Mouse (Mus musculus) liver, embryonic 13.5 days (tissue): ENCODE data around the gene Magi2. TPM values are rescaled to one million over a fixed set of nuclear protein-coding genes. Genes with fewer than 3 reads are reported as not detected.
"Not testable (repeated sequence)": the region's sequence is repeated elsewhere in the genome, so short reads cannot be mapped to it uniquely, and the experiment has no call there.

ENCODE experiments used
- ATAC-seq: fragments of 200-750 bp; cut with Nextera tagmentation; 2 replicates; pipeline ENCODE4 v1.8.0; 2017; ENCODE audit warnings: low read depth, mild to moderate bottlenecking, moderate number of reproducible peaks, moderate library complexity
- DNase-seq: peaks from one replicate; pipeline ENCODE4 v3.0.0; 2022
- H3K27ac ChIP-seq: fragments of 300-500 bp; sonication (generic); 2 replicates; pipeline ENCODE4 v1.5.1; 2015; ENCODE audit warnings: moderate library complexity, mild to moderate bottlenecking, inconsistent platforms
- H3K27me3 ChIP-seq: fragments of 300-500 bp; sonication (generic); 2 replicates; pipeline ENCODE4 v1.6.1; 2015; ENCODE audit warnings: mild to moderate bottlenecking, inconsistent platforms
- H3K36me3 ChIP-seq: fragments of 300-500 bp; sonication (generic); 2 replicates; pipeline ENCODE4 v1.6.1; 2015; ENCODE audit warnings: mild to moderate bottlenecking, inconsistent platforms
- H3K4me1 ChIP-seq: fragments of 300-500 bp; sonication (generic); replicated peaks from 2 replicates; pipeline ENCODE4 v1.6.1; 2015; ENCODE audit warnings: inconsistent platforms
- H3K4me2 ChIP-seq: fragments of 300-500 bp; sonication (generic); 2 replicates; pipeline ENCODE4 v1.6.1; 2015; ENCODE audit warnings: inconsistent platforms, mild to moderate bottlenecking, moderate library complexity
- H3K4me3 ChIP-seq: fragments of 300-500 bp; sonication (generic); replicated peaks from 2 replicates; pipeline ENCODE4 v1.5.1; 2015; ENCODE audit warnings: mild to moderate bottlenecking, inconsistent platforms
- H3K9ac ChIP-seq: fragments of 300-500 bp; sonication (generic); 2 replicates; pipeline ENCODE4 v1.6.1; 2015; ENCODE audit warnings: mild to moderate bottlenecking, inconsistent platforms
- H3K9me3 ChIP-seq: fragments of 300-500 bp; sonication (generic); replicated peaks from 2 replicates; pipeline ENCODE4 v1.6.1; 2016; ENCODE audit warnings: inconsistent platforms
- WGBS: fragments of 180-500 bp; shearing (Covaris S2); methylation state at CpG from one replicate; pipeline ENCODE4 v1.1.7; 2015; ENCODE audit not compliant: insufficient replicate concordance; 5-methylcytosine and 5-hydroxymethylcytosine counted together
- polyA plus RNA-seq: library from polyadenylated mRNA; unstranded; fragments of >200 nt; fragmentation: Nextera tagmentation; extraction: Ambion mirVana; gene quantifications from 2 replicates; pipeline ENCODE4 v1.2.1, GENCODE M21; 2015

Gene Magi2
- polyA plus RNA-seq, 1 experiment from 2014 or later: 0.28 TPM

DNA sequence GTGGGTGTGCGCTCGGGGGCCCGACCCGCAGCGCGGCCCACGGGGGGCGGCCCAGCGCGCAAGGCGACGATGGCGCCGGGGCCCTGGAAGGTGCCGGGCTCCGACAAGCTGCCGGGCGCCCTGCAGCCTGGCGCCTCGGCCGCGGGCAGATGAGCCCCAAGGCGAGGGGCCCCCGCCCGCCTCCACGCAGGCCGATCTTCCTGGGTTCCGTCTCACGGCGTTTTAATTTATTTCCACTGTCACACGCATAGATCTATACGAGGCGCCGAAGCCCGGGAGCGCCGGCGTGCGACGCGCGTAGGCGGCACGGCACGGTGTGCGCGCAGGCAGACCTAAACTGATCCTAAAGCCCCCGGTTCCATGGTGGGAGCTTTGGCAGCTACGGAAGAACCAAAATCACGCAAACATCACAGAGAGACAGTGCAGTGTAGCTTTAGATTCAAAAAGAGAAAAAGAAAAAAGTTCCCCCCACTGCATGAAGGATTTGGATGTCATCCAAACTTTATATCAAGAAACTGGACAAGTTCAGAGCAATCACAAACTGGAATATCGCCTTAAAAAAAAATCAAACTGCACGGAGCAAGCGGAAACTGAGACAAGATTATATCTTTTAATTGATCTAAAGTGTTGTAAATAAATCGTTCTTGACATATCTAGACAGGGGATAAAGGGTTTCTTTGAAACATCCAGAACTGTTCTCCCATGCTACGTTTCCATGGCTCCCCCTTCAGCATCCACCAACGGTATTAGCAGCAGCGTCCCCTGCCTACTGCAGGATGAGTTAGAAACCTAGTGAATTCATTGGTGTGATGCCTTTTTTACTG, 1475.9 kb downstream of the Magi2 start:
- under 1% methylated on average over 56 of the region's 57 CpGs for WGBS
- peak; percentile 16; the same call in 1 of the 2 replicates for ATAC-seq
- Histone ChIP-seq H3K4me3 (peak overlapping the region; percentile 60), H3K4me1 (0 out of 2 replicates have a peak, but pooled peaks cover 4% of the 10 kb centered on the region), H3K36me3 (no peaks in the 10 kb centered on the region), H3K27ac (peak overlapping the region; percentile 58; the same call in 1 of the 2 replicates), H3K9me3 (no peaks in the 10 kb centered on the region), H3K4me2 (peak overlapping the region; percentile 67), H3K27me3 (peaks cover 32% of the 10 kb centered on the region), H3K9ac (peak overlapping the region; percentile 61)
- DNase-seq: no peak

DNA sequence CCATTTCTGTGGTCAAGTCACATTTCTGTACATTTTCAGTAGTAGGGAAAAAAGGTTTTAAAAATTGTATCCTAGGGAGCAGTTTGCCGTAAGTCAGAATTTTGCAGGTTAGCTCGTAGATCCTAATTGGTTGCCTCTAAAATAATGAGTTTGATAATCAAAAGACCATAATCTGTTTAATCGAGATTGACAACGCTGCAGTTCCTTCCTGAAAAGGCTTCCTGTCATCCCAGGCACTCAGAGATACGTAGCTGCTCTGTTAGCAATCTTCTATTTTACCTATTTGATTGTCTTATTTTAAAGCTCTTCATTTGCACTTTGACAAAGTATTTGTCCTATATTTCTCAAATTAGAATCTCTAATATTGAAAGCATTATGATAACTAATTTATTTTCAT, 1476.5 kb downstream of the Magi2 start:
- Histone ChIP-seq H3K27me3 (peaks cover 32% of the 10 kb centered on the region), H3K9me3 (no peaks in the 10 kb centered on the region), H3K36me3 (no peaks in the 10 kb centered on the region), H3K4me1 (0 out of 2 replicates have a peak, but pooled peaks cover 4% of the 10 kb centered on the region), H3K27ac (no peak overlapping the region), H3K4me2 (no peak overlapping the region), H3K9ac (no peak overlapping the region), H3K4me3 (no peak overlapping the region)
- no peak for DNase-seq
- ATAC-seq: no peak
- WGBS: 40% methylated on average over 5 of the region's 5 CpGs

DNA sequence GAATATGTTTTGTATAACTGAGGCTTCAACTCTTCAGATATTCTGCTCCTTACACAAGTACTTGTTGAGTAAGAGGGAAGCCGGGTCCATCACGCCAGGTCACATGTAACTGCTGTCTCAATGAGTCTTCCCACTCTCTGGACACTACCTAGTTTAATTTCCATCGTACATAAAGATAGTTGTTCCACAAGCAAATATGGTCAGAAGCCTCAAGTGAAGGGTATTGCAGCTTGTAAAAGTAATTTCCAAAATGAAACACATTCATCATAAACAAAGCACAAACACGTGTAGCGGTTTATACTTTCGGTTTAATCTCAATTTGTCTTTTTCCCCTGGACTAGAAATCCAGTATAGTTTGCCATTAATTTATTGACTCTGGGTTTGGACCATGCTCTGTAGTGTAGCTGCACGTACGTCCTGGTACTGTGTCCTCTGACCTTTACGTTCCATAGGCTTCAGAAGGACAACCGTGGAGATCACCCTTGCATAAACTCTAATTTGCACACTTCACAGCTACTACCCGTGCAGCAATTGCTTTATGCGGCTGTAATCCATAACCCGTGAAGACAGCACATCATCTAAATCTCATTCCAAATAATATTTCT, 1477.2 kb downstream of the Magi2 start:
- Histone ChIP-seq H3K36me3 (no peaks in the 10 kb centered on the region), H3K9me3 (no peaks in the 10 kb centered on the region), H3K27me3 (peaks cover 32% of the 10 kb centered on the region), H3K4me2 (no peak overlapping the region), H3K4me3 (no peak overlapping the region), H3K4me1 (0 out of 2 replicates have a peak, but pooled peaks cover 4% of the 10 kb centered on the region), H3K27ac (no peak overlapping the region), H3K9ac (no peak overlapping the region)
- no peak for ATAC-seq
- 72% methylated on average over 13 of the region's 13 CpGs for WGBS
- no peak for DNase-seq

DNA sequence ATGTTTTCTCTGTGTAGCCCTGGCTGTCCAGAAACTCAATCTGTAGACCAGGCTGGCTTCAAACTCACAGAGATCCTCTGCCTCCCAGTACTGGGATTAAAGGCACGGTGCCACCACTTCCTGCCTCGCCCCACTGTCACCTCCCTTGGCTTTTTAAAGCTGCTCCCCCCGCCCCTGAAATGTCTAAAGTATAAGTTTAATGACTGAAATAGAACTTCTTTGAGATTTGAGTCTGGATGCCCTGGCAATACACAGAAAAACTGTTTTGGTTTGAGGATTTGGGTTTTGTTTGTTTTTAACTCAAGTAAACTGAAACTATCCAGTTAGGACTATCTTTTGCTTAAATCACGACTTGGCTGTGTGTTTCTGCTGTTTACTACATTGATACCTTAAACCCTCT, 1478.0 kb downstream of the Magi2 start:
- Histone ChIP-seq H3K27ac (no peak overlapping the region), H3K27me3 (peaks cover 32% of the 10 kb centered on the region), H3K4me2 (no peak overlapping the region), H3K9ac (no peak overlapping the region), H3K9me3 (no peaks in the 10 kb centered on the region), H3K4me3 (no peak overlapping the region), H3K36me3 (no peaks in the 10 kb centered on the region), H3K4me1 (0 out of 2 replicates have a peak, but pooled peaks cover 4% of the 10 kb centered on the region)
- no peak for ATAC-seq
- no peak for DNase-seq
- WGBS: 20% methylated on average over 4 of the region's 4 CpGs

DNA sequence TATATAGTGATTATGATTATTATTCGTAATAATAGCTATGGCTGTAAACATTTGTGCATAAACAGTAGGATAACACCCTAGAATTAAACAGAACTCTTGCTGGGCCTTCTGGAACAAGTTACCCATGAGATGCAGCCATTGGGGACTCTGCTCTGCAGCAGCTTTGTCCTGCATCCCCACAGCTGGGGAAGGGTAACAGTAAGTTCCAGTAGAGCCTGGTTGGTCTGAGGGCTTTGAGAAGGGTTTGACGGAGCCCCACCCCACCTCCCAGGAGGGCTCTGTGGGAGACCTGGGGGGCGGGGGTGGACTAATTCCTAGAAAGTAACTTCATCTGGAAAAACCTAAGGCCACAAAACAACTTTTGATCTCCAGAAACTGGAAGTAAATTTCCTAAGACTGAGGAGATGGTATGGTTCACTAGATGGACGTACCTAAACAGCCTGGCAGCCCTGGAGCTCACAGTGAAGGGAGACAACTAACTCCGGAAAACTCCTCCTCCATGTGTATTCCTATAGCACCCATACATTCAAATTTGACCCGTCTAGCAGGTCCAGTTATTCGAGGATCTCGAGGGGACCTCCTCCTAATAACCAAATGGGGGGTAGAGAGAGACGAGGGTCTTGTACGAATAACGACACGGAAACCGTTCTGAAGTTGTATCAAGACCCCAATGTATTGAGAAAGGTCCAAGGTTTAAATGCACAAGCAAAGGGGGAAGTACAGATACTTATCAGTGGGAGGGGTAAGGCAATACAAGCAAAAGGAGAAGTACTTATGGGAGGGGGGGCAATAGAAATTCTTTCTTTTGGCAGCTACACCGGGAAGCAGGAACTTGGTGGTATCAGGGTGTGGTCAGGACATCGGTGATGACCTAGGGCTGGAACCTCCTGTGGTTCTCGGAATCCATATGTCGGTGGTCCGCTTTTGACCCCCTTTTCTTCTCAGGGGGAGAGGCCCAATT, 1479.8 kb downstream of the Magi2 start:
- H3K27ac ChIP-seq, H3K4me1 ChIP-seq, H3K4me3 ChIP-seq, H3K9ac ChIP-seq, H3K9me3 ChIP-seq, ATAC-seq, H3K36me3 ChIP-seq, H3K4me2 ChIP-seq, DNase-seq: not testable (repeated sequence)
- 76% methylated on average over 11 of the region's 18 CpGs for WGBS
- H3K27me3 ChIP-seq: peaks cover 27% of the 10 kb centered on the region

DNA sequence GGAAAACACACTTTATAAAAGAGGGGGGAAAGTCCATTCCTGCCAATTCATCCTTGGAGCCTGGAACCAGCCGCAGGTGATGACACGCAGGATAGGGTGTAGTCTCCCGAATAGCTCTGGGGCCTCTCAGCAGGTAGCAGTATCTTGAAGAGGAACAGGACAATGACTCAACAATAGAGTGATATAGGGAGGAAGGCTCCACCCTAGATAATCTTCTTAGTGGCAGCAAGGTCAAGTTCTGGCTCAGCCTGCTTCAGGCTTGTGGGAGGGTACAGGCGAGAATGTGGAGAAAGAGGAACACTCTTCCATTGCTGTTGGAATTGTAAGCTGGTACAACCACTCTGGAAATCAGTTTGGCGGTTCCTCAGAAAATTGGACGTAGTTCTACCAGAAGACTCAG, 1484.0 kb downstream of the Magi2 start:
- H3K27ac ChIP-seq, ATAC-seq, H3K36me3 ChIP-seq, H3K4me3 ChIP-seq, H3K27me3 ChIP-seq, H3K4me2 ChIP-seq, H3K4me1 ChIP-seq, H3K9ac ChIP-seq, DNase-seq, H3K9me3 ChIP-seq: not testable (repeated sequence)
- WGBS: 60% methylated on average over 6 of the region's 6 CpGs

DNA sequence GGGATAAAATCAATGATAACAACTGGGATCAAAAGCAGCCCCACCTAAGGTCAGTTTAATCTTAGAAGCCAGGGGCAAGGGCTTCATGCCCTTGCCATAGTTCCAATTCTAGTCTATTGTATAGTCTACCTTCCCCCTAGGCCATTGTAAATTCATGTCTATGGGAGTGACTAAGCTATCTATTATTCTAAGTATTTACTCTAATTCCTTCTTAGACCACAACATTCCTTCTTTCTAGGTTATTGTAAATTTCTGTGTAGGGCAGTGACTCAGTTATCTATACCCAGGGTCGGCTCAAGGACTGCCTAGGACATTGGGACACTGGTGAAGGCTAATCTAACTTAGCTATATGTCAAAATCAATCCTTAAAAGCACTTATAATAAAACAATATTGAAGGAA, 1487.8 kb downstream of the Magi2 start:
- H3K9ac ChIP-seq, H3K4me3 ChIP-seq, ATAC-seq, DNase-seq, H3K9me3 ChIP-seq, H3K36me3 ChIP-seq, H3K4me1 ChIP-seq, H3K4me2 ChIP-seq, H3K27ac ChIP-seq, H3K27me3 ChIP-seq: not testable (repeated sequence)
- 66% methylated on average over 1 of the region's 1 CpGs for WGBS

DNA sequence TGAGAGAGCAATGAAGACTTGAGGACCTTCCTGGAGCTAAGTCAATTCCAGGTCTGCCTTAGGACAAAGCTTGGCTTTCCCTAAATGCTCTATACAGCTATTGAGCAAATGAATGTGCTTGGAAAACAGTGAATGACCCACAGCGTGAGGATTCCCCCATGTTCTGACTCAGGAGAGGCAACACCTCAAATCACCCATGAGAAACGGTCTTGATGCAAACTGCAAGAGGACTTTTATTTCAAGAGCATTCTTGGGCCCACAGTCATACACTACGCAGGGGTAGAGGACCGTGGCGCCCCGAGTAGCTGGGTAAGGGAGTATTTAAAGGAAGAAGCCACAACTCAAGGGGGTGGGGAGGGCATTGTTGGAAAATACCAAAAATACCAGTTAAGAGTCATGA, 1489.1 kb downstream of the Magi2 start:
- 72% methylated on average over 6 of the region's 6 CpGs for WGBS
- ATAC-seq, H3K9me3 ChIP-seq: not testable (repeated sequence)

DNA sequence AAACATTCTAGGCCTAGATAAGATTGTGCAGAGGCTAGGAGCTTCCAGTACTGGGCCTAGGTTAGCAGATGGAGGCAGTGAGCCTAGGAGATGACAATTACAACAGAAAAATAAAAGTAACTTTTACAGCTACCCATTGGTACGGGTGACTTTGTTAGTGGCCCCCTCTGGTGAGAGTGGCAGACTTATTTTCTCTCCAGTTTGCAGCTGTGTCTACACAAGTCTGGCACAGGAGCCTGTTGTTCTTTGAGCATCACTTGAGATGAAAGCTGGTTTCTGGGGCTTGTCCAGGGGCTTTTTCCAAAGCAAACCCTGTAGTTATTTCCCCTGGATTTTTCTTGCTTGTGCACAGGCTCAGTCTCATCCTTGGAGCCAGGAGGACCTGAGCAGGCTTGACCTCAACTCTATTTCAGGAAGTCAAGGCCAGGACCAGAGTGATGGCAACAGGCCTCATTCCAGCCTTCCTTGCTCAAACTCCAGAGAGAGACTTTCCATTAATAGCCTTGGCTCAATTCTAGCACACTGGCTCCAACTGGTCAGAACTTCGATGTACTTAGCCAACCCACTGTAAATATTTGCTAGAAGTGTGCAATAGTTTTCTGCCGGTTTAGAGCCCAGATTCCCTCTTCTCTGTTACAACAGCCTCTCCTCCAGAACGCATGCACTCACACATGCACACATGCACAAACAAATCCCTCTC, 1493.5 kb downstream of the Magi2 start:
- no peak overlapping the region for H3K27ac ChIP-seq

More for the DNA sequence above, 1489.1 kb downstream of the Magi2 start:
- not testable (repeated sequence) for H3K4me1 ChIP-seq, H3K27me3 ChIP-seq, H3K4me2 ChIP-seq, H3K36me3 ChIP-seq, DNase-seq, H3K9ac ChIP-seq, H3K27ac ChIP-seq, H3K4me3 ChIP-seq

DNA sequence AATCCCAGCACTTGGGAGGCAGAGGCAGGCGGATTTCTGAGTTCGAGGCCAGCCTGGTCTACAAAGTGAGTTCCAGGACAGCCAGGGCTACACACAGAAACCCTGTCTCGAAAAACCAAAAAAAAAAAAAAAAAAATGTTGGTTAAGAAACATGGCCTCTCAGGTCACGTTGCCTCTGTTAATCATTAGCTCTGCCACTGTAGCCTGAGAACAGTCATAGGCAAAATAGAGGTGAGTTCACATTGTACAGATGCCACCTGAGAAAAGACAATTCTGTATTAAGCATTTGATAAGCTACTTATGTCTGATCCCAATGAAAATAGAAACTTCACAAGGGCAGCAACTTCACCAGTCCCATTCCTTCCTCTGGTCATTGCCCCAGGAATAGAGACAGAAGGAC, 1496.4 kb downstream of the Magi2 start:
- H3K27me3 ChIP-seq, H3K4me1 ChIP-seq, DNase-seq, H3K27ac ChIP-seq, H3K9me3 ChIP-seq, ATAC-seq, H3K4me3 ChIP-seq, H3K9ac ChIP-seq, H3K36me3 ChIP-seq, H3K4me2 ChIP-seq: not testable (repeated sequence)
- WGBS: 52% methylated on average over 4 of the region's 4 CpGs

More for the DNA sequence above, 1493.5 kb downstream of the Magi2 start:
- Histone ChIP-seq H3K4me1 (peaks cover 6% of the 10 kb centered on the region; the same call in 1 of the 2 replicates), H3K9me3 (no peaks in the 10 kb centered on the region), H3K4me2 (no peak overlapping the region), H3K4me3 (no peak overlapping the region), H3K9ac (no peak overlapping the region), H3K36me3 (no peaks in the 10 kb centered on the region), H3K27me3 (no peaks in the 10 kb centered on the region)
- DNase-seq: no peak
- ATAC-seq: peak; percentile 50
- WGBS: 58% methylated on average over 4 of the region's 4 CpGs
